Mouse (Mus musculus): Measurements from ENCODE around the gene Prkcb.

Gene Prkcb

GRCm38 (mm10) chr7:122289243-122290111, 926 bp downstream of the Prkcb start:
- DNase-seq (ENCODE audit: low spot score in 2 of 2) = peak; percentile 38 to 49

GRCm38 (mm10) chr7:122290165-122290564, 1.6 kb downstream of the Prkcb start:
- peak; percentile 32 to 67 for DNase-seq (ENCODE audit: low spot score in 2 of 2)

- no peak for DNase-seq (ENCODE audit: low spot score in 2 of 2)
These were observed 2.2 kb downstream of the Prkcb start for GRCm38 (mm10) chr7:122290771-122291170.

GRCm38 (mm10) chr7:122292151-122292550, 3.6 kb downstream of the Prkcb start:
- DNase-seq (ENCODE audit: low spot score in 2 of 2) = no peak

- no peak for DNase-seq (ENCODE audit: low spot score in 2 of 2)
These were observed 5.6 kb downstream of the Prkcb start for GRCm38 (mm10) chr7:122294111-122294510.

- DNase-seq (ENCODE audit: low spot score in 2 of 2) = no peak
These were observed 6.8 kb downstream of the Prkcb start for GRCm38 (mm10) chr7:122295363-122295762.

GRCm38 (mm10) chr7:122296331-122296730, 7.8 kb downstream of the Prkcb start:
- no peak for DNase-seq (ENCODE audit: low spot score in 2 of 2)

GRCm38 (mm10) chr7:122296805-122297204, 8.3 kb downstream of the Prkcb start:
- DNase-seq (ENCODE audit: low spot score in 2 of 2) = no peak

GRCm38 (mm10) chr7:122297627-122298026, 9.1 kb downstream of the Prkcb start:
- DNase-seq (ENCODE audit: low spot score in 2 of 2) = no peak

GRCm38 (mm10) chr7:122298715-122299114, 10.2 kb downstream of the Prkcb start:
- DNase-seq (ENCODE audit: low spot score in 2 of 2) = no peak

- no peak for DNase-seq (ENCODE audit: low spot score in 2 of 2)
These were observed 12.0 kb downstream of the Prkcb start for GRCm38 (mm10) chr7:122300538-122300937.

- DNase-seq (ENCODE audit: low spot score in 2 of 2) = no peak
These were observed 14.0 kb downstream of the Prkcb start for GRCm38 (mm10) chr7:122302538-122302937.

- DNase-seq (ENCODE audit: low spot score in 2 of 2) = no peak
These were observed 15.4 kb downstream of the Prkcb start for GRCm38 (mm10) chr7:122303988-122304387.

GRCm38 (mm10) chr7:122304521-122304920, 16.0 kb downstream of the Prkcb start:
- DNase-seq (ENCODE audit: low spot score in 2 of 2) = no peak

- no peak for DNase-seq (ENCODE audit: low spot score in 2 of 2)
These were observed 18.7 kb downstream of the Prkcb start for GRCm38 (mm10) chr7:122307241-122307640.

- DNase-seq (ENCODE audit: low spot score in 2 of 2) = no peak
These were observed 20.1 kb downstream of the Prkcb start for GRCm38 (mm10) chr7:122308661-122309060.

GRCm38 (mm10) chr7:122309909-122310725, 21.6 kb downstream of the Prkcb start:
- peak in 1 of 2 experiments; percentile 30 for DNase-seq (ENCODE audit: low spot score in 2 of 2)

- no peak for DNase-seq (ENCODE audit: low spot score in 2 of 2)
These were observed 22.1 kb downstream of the Prkcb start for GRCm38 (mm10) chr7:122310726-122311018.

- DNase-seq (ENCODE audit: low spot score in 2 of 2) = no peak
These were observed 25.3 kb downstream of the Prkcb start for GRCm38 (mm10) chr7:122313690-122314477.

- DNase-seq (ENCODE audit: low spot score in 2 of 2) = peak in 1 of 2 experiments; percentile 36
These were observed 27.3 kb downstream of the Prkcb start for GRCm38 (mm10) chr7:122315720-122316331.

GRCm38 (mm10) chr7:122316681-122317080, 28.1 kb downstream of the Prkcb start:
- DNase-seq (ENCODE audit: low spot score in 2 of 2) = no peak

- peak in 1 of 2 experiments; percentile 58 for DNase-seq (ENCODE audit: low spot score in 2 of 2)
These were observed 28.9 kb downstream of the Prkcb start for GRCm38 (mm10) chr7:122317485-122317884.

Data from spleen, postnatal 10 days (tissue).